Mouse (Mus musculus) layer of hippocampus, postnatal 36 days (tissue): ENCODE measurements at regions not wholly inside any gene's neighbourhood (a gene's known extent, or its start where the extent isn't known, plus 50 kb on each side); places are given as distances from the start of the nearest gene placed in this dataset.
A peak's percentile ranks its signal among the peaks of the same experiment; 100 is the strongest.

Experiments used
- DNase-seq, 2 experiments: peaks; one replicate each; pipeline ENCODE4 v3.0.0; 2022

DNA sequence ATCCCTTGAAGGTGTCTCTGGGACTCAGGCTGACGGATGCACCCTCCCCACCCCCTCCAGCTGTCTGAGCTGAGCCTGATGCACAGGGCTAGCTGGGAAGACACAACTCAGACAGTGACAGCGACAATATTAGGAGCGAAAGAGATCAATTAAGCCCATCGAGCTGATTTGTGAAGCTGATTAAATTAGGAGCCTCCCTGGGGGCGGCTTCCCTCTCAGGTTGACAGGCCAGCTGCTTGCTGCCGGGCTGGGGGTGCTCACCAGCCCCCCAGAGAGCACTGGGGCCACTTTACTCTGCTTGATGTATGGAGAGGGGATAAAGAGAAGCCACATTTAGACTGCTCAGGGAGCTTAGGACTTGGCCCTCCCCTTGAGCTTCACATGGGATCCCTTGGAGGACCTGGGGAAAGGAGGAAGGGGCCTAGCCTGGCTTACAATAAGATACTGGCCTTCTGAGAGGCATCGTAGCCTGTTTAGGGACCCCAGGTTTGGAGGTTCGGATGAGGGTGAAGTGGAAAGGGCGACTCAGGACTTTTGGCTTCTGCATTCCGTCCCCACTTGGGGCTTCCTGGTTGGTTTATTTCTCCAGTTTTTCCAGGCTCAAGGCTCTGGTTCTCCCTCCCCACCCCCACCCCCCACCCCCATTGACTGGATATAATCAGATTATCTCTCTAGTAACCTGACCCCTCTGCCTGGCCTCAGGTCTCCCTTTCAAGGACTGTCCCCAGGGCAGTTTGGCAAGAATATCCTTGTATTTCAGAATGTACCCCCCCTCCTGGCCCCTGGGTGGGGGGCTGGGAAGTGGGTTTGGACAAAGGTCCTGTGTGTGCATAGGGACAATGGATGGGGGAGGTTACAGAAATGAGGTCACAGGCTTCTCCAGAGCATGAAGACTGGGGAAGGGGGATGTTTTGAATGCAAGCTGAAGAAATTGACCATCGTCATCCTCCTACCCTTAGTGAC, 283.4 kb downstream of the Rps24 start:
- DNase-seq, result no peak

GRCm38 (mm10) chr14:24771663-24772062, 284.7 kb downstream of the Rps24 start:
- DNase-seq, result no peak

- DNase-seq, result no peak
These were observed 285.2 kb downstream of the Rps24 start for GRCm38 (mm10) chr14:24772129-24772528.

- DNase-seq, result peak; percentile 88 to 89
These were observed 292.1 kb downstream of the Rps24 start for GRCm38 (mm10) chr14:24778748-24779630.

GRCm38 (mm10) chr14:24781674-24782073, 294.7 kb downstream of the Rps24 start:
- no peak for DNase-seq

DNA sequence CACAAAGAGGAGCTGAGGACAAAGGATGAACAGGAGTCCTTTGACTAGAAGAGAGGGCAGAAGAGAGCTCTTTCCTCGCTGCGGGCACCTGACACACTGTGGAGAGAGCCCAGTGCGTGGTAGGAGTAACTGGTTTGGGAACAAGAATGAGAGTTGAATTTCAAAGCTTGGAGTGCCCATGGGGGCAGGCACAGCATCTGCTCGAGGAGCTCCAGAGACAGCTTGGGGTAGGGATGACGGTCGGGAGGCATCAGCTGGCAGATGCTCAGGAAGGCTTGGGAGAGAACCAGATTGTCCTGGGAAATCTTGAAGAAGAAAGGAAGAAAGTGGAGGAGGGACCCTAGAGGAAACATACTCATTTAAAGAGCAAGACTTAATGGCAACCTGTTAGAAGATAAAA, 297.0 kb downstream of the Rps24 start:
- peak in 1 of 2 experiments; percentile 42 for DNase-seq

GRCm38 (mm10) chr14:24785452-24785851, 298.5 kb downstream of the Rps24 start:
- DNase-seq, result no peak

- peak; percentile 33 to 44 for DNase-seq
These were observed 306.7 kb downstream of the Rps24 start for GRCm38 (mm10) chr14:24793375-24794285.

DNA sequence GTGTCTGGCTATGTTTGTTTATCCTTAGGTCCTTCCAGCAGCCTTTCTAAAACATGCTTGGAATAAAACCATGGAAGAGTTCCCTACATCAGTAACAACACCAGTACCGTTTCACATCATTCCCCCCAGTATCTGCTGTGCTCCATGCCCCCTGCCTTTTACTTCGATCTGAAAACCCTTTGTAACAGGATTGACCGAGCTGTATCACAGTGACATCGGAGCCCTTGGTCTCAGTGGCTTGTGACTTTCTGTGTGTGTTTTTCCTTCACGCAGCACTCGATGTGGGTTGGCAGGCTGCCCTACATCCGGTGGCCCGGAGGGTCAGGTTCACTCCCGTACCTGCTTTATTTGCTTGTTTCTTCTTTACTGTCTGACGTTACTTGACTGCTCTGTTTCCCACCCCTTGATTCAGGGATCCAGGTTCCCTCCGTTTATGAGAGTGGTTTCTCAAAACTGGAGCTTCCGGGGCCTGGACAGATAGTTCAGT, 307.5 kb downstream of the Rps24 start:
- DNase-seq, result no peak

GRCm38 (mm10) chr14:24797494-24797893, 310.6 kb downstream of the Rps24 start:
- DNase-seq, result no peak

DNA sequence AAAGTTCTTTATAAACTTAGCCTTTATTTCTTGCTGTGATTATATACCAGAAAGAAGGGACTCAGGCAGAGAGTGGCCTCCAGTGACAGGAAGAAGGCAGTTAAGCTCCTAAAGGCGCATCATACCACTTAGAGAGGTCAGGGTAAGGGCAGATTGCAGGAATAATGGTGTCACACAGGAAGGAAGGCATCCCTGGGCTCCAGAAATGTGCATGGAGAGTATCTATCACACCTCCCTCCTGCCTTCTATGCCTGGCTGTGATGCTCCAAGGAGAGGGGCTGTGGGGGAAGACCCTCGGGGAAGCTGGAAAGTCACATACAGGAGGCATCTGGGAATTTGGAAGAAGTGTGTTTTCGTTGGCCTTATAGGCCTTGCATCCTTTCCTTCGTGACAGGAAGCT, 311.1 kb downstream of the Rps24 start:
- DNase-seq, result no peak

- DNase-seq, result no peak
These were observed 316.2 kb downstream of the Rps24 start for GRCm38 (mm10) chr14:24803001-24803655.

DNA sequence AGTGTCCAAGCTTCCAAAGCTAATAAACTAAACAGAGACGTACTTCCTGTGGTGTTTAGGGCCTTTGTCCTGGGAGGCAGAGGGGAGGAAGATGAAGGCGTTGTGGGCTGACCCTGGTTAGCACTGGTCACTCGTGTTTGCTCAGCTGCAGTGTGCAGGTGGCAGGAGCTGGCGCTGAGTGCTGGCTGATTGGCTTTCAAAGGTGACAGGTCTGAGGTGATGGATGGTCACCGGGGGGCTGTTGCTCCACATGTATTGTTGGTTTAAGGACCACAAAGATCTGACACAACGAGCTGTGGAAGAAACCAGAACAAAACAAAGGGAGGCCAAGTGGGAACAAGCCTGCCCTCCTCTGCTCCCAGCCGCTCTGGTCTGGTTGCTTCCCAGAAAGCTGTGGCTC, 320.1 kb downstream of the Rps24 start:
- DNase-seq, result no peak

DNA sequence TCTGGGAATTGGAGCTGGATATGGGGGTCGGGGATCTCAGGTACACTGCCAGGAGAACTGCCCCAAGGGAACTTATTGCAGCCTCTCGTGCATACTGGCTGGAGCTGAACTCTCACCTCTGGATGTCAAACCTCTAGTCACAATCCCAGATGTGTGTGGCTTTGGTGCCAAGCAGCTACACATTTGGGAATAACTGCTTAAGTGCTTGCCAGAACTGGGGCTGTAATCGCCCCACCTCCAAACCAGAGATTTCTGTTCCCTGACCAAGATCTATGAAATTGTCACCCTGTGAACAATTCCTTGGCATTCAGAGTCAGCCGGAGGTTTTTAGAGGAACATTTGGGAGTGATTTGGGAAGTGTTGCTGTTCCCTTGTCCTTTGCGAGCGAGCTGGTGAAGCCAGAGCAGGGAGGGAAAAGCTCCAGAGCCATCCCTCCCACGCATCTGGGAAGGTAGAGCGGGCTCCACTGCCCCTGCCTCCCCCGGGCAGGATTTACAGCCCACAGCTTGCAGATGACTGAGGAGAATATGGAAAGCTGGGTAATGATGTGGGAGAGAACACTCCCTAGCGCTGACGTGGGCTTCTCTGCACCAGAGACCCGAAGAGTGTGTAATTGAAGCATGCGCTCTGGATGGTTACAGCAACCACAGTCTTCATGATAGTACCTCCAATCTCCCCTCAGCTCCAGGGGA, 336.1 kb downstream of the Rps24 start:
- DNase-seq, result peak; percentile 23 to 35

DNA sequence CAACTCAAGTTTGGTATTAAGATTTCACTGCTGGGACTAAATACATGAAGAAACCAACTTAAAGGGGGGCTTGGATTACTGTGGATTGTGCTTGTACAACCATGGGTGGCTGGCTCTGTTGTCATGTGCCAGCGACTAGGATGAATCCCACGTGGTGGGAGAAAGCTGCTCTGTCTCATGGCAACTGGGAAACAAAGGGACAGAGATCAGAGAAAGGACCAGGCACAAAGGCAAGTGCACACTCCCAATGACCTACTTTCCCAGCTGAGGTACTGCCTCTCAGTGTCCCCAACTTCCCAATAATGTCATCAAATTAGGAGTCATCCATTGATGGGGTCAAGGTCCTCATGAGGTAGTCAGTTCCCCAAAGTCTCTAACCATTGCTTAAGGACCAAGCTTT, 337.4 kb downstream of the Rps24 start:
- DNase-seq, result no peak

DNA sequence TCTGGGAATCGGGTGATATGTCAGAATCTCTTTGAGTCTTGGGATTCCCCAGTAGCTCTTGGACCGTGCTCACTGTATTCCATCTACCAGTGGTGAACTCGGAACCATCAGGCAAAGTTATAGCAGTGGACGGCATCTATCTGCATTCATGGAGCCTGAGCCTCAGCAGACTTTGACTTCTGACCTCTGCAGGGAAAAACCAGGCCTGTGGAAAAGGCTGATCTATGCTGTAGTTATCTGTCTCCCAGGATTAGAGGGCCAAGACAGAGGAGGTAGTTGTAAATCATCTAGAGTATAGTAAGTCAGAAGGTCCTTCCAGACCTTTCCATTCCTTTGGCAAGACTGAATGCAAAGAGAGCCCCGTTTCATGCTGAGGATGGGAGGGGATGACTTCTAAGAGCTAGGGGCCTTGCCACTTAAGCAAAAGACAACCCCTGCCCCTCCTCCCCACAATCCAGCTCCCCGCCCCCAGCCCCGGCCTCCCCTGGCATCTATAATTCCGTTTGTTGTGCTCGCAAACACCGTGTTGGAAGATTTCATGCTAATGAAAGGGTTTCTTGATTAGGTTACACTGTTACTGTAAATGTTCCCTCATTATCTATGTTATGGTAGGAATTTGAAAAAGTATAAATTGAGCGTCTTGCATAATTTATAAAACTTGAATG, 338.9 kb downstream of the Rps24 start:
- no peak for DNase-seq

DNA sequence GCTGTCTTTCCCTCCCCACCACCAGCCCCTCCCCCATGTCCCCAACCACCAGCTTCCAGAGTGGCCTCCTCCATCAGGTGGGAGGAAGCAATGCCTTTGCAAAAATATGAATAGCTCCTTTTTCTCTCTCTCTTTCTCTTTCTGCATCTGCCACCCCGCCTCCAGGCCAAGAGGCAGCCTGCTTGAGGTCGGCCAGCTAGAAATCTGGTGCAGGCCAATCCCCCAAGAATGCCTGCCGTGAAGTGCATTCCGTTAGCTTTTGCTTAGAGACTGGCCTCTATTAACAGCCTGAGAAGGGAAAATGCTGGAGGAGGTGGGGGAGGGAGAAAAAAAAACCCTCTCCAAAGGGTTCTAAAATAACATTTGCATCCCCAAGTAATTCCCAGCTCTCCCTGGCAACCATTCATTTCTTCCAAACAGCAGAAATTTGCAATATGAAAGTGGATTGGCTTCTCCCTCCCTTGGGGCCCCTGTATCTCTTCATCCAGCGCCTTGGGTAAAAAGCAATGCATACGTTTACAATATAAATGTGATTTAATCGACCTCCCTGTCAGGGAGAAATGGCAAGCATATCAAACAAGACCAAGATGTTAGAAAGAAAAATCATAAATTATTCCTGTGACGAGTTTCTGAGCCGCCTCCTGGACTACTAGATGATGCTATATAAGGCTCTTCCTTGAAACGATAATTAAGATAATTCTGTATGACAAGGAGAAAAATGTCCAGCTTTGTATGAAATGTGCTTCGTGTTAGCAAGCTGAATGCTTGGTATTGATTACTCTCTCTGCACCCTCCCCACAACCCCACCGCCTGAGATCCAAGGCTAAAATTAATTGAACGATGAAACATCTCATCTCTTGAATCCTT, 339.8 kb downstream of the Rps24 start:
- DNase-seq, result no peak

- DNase-seq, result peak in 1 of 2 experiments; percentile 9
These were observed 340.6 kb downstream of the Rps24 start for GRCm38 (mm10) chr14:24827381-24828031.

GRCm38 (mm10) chr14:24829001-24829400, 342.1 kb downstream of the Rps24 start:
- DNase-seq, result no peak
